Mouse (Mus musculus) embryonic fibroblast, embryonic 13.5 days (primary cell): Measurements from ENCODE around the gene Crb3. TPM values are rescaled to one million over a fixed set of nuclear protein-coding genes. Genes with fewer than 3 reads are reported as not detected.
A peak's percentile ranks its signal among the peaks of the same experiment; 100 is the strongest.

Experiments used
- H3K27ac ChIP-seq: 2 replicates; pipeline ENCODE4 v1.5.1; 2012; ENCODE audit warnings: low read length, control low read depth, inconsistent platforms; ENCODE audit not compliant: insufficient read depth
- H3K4me1 ChIP-seq: 2 replicates; pipeline ENCODE4 v1.6.1; 2011; ENCODE audit warnings: low read length; ENCODE audit not compliant: control insufficient read depth, insufficient read depth
- H3K4me3 ChIP-seq: 2 replicates; pipeline ENCODE4 v1.5.1; 2011; ENCODE audit warnings: mild to moderate bottlenecking, control low read depth, low read length; ENCODE audit not compliant: insufficient read depth
- CTCF ChIP-seq: IDR thresholded peaks from 2 replicates; pipeline ENCODE4 v1.5.1; 2011; ENCODE audit warnings: mild to moderate bottlenecking, control low read depth, low read length, moderate library complexity, borderline replicate concordance; ENCODE audit not compliant: insufficient read depth
- POLR2A ChIP-seq: IDR thresholded peaks from 2 replicates; pipeline ENCODE4 v1.6.1; 2011; ENCODE audit warnings: low read depth, mild to moderate bottlenecking, control low read depth, low read length, moderate library complexity
- polyA plus RNA-seq: library from polyadenylated mRNA; stranded (reverse); fragments of >200 nt; gene quantifications from 2 replicates; pipeline ENCODE4 v1.2.4, GENCODE M21; 2011; ENCODE audit warnings: low read depth; ENCODE audit not compliant: missing spikeins, insufficient read length

Crb3 gene
- polyA plus RNA-seq, 1 experiment, result not detected

DNA sequence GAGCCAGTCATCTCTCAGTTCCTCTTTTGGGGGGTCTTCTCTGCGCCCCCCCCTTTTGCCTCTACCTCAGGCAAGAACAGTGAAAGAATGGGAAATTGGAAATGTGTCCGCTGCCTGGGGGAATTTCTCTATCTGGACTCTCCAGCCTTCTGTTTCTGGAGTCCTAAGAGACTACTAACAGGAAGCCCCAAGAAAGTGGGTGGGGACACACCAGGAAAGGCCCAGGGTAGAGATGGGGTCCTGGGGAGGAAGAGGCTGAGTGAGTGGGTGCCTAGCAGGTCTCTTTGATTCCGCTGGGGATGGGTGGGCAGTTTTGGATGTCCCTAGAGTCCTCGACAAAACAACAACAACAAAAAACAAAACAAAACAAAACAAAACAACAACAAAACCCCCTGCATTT, 45.6 kb downstream of the Crb3 start:
- no peak for TF ChIP-seq CTCF
- TF ChIP-seq POLR2A, result no peak
- peak overlapping the region; percentile 93 for H3K4me3 ChIP-seq
- H3K27ac ChIP-seq, result no peak overlapping the region
- peaks cover 7% of the 10 kb centered on the region for H3K4me1 ChIP-seq

DNA sequence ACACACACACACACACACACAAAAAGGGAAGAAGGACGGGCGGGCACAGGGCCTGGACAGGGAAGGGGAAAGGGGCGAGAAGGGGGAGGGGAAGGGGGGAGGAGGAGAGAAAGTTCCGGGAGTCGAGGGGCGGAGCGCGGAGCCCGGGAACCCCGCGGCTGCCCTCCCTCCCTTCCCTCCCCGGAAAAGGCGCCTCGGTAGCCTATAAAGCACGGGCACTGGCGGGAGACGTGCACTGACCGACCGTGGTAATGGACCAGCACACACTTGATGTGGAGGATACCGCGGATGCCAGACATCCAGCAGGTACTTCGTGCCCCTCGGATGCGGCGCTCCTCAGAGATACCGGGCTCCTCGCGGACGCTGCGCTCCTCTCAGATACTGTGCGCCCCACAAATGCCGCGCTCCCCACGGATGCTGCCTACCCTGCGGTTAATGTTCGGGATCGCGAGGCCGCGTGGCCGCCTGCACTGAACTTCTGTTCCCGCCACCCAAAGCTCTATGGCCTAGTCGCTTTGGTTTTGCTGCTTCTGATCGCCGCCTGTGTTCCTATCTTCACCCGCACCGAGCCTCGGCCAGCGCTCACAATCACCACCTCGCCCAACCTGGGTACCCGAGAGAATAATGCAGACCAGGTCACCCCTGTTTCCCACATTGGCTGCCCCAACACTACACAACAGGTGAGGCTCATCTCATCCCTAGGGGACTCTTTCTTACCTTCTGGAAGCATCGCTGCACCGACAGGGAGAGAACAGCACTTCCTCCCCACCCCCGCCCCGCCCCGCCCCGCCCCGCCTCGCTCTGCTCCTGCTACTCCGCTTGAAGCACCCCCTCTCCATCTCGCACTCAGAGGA, 46.5 kb downstream of the Crb3 start, which contains the start of gene Tnfsf9:
Gene Tnfsf9 (plus strand): TSS at position 145 of the 854 bp plus-strand sequence.
- TF ChIP-seq CTCF, result no peak
- TF ChIP-seq POLR2A, result peak; percentile 90
- Histone ChIP-seq H3K4me1 (peaks cover 7% of the 10 kb centered on the region), H3K27ac (peak within 1 kb of the TSS; percentile 29; the same call in 1 of the 2 replicates), H3K4me3 (peak within 1 kb of the TSS; percentile 93)

DNA sequence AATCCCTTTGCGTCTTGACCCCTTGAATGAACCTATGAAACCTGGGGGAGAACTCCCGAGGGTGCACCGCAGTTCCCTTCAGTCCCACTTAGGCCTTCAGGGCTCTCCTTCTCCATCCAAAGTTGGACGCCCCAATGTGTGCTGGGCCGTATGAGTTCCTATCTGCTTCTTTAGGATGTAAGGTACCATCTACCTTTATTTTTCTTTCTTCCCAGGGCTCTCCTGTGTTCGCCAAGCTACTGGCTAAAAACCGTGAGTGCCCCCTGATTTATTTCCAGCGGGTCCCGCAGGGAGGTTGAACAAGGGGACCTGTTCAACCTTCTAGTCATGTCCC, 47.1 kb downstream of the Crb3 start:
- peaks cover 7% of the 10 kb centered on the region for H3K4me1 ChIP-seq
- H3K27ac ChIP-seq, result no peak overlapping the region
- no peak for TF ChIP-seq POLR2A
- no peak for TF ChIP-seq CTCF
- peak overlapping the region; percentile 93 for H3K4me3 ChIP-seq

DNA sequence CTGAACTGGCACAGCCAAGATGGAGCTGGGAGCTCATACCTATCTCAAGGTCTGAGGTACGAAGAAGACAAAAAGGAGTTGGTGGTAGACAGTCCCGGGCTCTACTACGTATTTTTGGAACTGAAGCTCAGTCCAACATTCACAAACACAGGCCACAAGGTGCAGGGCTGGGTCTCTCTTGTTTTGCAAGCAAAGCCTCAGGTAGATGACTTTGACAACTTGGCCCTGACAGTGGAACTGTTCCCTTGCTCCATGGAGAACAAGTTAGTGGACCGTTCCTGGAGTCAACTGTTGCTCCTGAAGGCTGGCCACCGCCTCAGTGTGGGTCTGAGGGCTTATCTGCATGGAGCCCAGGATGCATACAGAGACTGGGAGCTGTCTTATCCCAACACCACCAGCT, 48.2 kb downstream of the Crb3 start:
- H3K27ac ChIP-seq, result no peak overlapping the region
- H3K4me3 ChIP-seq, result no peak overlapping the region
- peaks cover 7% of the 10 kb centered on the region for H3K4me1 ChIP-seq
- no peak for TF ChIP-seq CTCF
- no peak for TF ChIP-seq POLR2A

DNA sequence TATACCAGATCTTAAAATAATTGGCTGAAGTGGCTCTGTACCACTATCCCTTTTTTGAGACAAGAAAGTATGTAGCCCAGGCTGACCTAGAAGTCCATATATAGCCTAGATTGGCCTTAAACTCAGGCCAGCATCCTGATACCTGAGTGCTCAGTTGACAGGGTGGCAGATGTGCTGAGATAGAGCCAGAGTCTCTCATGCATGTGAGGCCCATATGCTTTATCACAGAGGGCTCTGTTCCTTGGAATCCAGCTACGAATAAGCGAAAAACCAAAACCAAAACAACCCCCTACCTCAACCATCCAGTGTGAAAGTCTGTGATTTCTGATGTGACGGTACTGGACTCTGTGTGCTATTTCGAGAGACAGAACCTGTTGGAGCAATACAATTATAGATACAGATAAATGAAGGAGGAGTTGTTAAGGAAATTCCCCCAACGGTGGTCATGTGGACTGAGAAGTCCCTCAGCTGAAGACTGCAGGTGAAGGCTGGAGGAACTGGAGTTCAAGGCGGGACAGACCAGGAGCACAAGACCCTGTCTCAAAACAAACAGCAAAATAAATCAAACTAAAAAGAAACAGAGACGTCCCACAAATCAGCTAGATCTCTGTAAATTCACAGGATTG, 49.2 kb downstream of the Crb3 start:
- peaks cover 7% of the 10 kb centered on the region for H3K4me1 ChIP-seq
- TF ChIP-seq CTCF, result no peak
- TF ChIP-seq POLR2A, result no peak
- H3K4me3 ChIP-seq, result no peak overlapping the region
- H3K27ac ChIP-seq, result no peak overlapping the region

DNA sequence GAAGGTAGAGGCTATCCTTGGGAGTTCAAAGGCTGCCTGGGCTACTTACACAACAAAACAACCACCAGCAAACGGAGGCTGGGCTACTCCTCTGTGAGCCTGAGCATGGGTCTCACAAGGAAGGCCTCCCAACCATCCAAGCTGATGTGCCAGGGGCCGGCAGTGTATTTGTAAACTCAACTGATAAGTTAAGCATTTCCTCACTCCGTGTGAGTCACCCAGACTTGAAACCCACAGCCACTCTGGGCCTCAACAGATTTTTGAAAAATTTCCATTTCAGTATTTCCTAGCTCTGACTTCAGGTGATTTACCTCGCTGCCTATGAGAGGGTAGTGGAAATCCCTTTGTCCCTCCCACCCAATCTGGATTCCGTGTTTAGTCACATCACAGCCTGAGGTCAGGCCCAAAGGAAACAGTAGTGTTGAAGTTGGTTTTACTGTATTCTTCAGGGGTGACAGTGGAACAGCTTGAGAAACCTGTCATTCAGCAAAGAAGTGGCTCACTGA, 49.8 kb downstream of the Crb3 start:
- peaks cover 7% of the 10 kb centered on the region for H3K4me1 ChIP-seq
- no peak overlapping the region for H3K4me3 ChIP-seq
- no peak overlapping the region for H3K27ac ChIP-seq
- TF ChIP-seq CTCF (no peak), POLR2A (no peak)

DNA sequence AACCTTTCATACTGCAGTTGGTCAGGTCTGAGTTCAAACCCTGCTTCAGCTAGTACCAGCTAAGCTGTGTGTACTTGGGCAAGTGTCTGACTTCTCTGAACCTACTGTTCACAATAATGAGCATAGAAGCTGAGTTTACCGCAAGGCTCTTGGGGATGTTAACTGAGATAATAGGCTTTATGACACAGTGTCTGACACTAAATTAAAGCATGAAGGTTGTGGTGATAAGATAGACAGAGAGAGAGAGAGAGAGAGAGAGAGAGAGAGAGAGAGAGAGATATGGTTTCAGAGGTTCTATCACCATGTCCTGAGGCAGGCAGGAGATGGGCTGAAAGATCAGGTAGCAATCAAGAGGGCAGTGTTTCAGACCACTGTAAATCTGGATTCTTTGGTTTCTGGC, 51.1 kb downstream of the Crb3 start:
- Histone ChIP-seq H3K4me1 (0 out of 2 replicates have a peak, but pooled peaks cover 2% of the 10 kb centered on the region), H3K27ac (no peak overlapping the region), H3K4me3 (no peak overlapping the region)
- no peak for TF ChIP-seq CTCF
- no peak for TF ChIP-seq POLR2A

DNA sequence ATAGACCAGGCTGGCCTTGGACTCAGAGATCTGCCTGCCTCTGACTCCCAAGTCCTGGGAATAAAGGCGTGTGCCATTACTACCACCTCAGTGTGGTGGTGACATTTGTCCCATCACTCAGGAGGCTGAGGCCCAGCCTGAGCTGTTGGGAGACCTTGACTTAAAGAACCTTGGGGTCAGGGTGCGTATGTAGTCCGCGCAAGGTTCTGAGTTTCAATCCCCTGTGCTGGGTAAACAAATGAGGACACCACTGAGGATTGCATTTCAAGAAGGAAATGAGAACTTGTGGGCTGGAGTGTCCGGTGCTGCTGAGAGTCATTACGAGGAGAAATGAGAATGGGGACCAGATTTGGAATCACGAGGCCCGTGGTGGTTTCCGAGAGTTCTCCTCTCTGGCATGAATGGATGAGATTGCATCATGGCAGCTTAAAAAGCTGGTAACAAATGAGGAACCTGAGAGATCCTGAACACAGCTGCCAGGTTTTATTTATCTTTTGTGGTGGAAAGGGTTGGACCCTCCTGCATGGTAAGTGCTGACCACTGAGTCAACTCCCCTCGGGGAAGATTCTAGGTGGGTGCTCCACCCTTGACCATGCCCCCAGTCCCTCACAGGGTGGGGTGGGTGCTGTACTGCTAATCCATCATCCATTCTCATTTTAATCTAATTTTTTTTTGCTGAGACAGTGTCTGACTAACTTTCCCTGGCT, 54.0 kb downstream of the Crb3 start:
- TF ChIP-seq POLR2A (no peak), CTCF (no peak)
- no peak overlapping the region for H3K27ac ChIP-seq
- no peaks in the 10 kb centered on the region for H3K4me1 ChIP-seq
- H3K4me3 ChIP-seq, result no peak overlapping the region

Other genes with a start within 250 kb of the Crb3 start
- gene Rfx2, start 228.1 kb upstream of the Crb3 start, polyA plus RNA-seq, result 0.70 and 0.86 TPM in 2 replicates
- not detected in 2 replicates for gene Acsbg2, start 184.7 kb upstream of the Crb3 start, polyA plus RNA-seq
- gene 1700061G19Rik, start 183.6 kb upstream of the Crb3 start, polyA plus RNA-seq, result not detected in 2 replicates
- gene Mllt1, start 123.7 kb upstream of the Crb3 start, polyA plus RNA-seq, result 32.8 and 33.6 TPM in 2 replicates
- gene Acer1, start 77.0 kb upstream of the Crb3 start, polyA plus RNA-seq, result not detected in 2 replicates
- 46.5 and 49.5 TPM in 2 replicates for gene Clpp, start 68.8 kb upstream of the Crb3 start, polyA plus RNA-seq
- gene Alkbh7, start 61.8 kb upstream of the Crb3 start, polyA plus RNA-seq, result 8.2 and 8.6 TPM in 2 replicates
- gene Pspn, start 59.1 kb upstream of the Crb3 start, polyA plus RNA-seq, result not detected in 2 replicates
- gene Gtf2f1, start 47.8 kb upstream of the Crb3 start, polyA plus RNA-seq, result 49.7 and 62.1 TPM in 2 replicates
- gene Gm17949, start 47.6 kb upstream of the Crb3 start, polyA plus RNA-seq, result not detected in 2 replicates
- gene Khsrp, start 27.6 kb upstream of the Crb3 start, polyA plus RNA-seq, result 77.2 and 82.4 TPM in 2 replicates
- not detected in 2 replicates for gene Slc25a41, start 17.5 kb upstream of the Crb3 start, polyA plus RNA-seq
- 8.4 and 10.4 TPM in 2 replicates for gene Slc25a23, start 758 bp downstream of the Crb3 start, polyA plus RNA-seq
- gene Dennd1c, start 19.4 kb downstream of the Crb3 start, polyA plus RNA-seq, result 0.40 TPM in 1 of 2 replicates, not detected in the other
- 0.95 and 1.7 TPM in 2 replicates for gene Tubb4a, start 28.7 kb downstream of the Crb3 start, polyA plus RNA-seq
- gene Tnfsf9, start 46.2 kb downstream of the Crb3 start, polyA plus RNA-seq, result 4.3 and 6.3 TPM in 2 replicates
- not detected in 2 replicates for gene Cd70, start 90.7 kb downstream of the Crb3 start, polyA plus RNA-seq
- not detected in 2 replicates for gene Tnfsf14, start 135.1 kb downstream of the Crb3 start, polyA plus RNA-seq
- gene C3, start 169.0 kb downstream of the Crb3 start, polyA plus RNA-seq, result 3.9 TPM in 2 replicates
- gene Gpr108, start 189.3 kb downstream of the Crb3 start, polyA plus RNA-seq, result 33.5 and 33.9 TPM in 2 replicates
- 58.8 and 61.3 TPM in 2 replicates for gene Trip10, start 190.3 kb downstream of the Crb3 start, polyA plus RNA-seq
- gene Vav1, start 220.0 kb downstream of the Crb3 start, polyA plus RNA-seq, result 0.79 TPM in 1 of 2 replicates, not detected in the other